Mouse (Mus musculus) kidney, embryonic 15.5 days (tissue): ENCODE results near the gene Egfem1. TPM values are rescaled to one million over a fixed set of nuclear protein-coding genes. Genes with fewer than 3 reads are reported as not detected.

ENCODE experiments used
- ATAC-seq: fragments of 200-750 bp; cut with Nextera tagmentation; replicated peaks from 2 replicates; pipeline ENCODE4 v1.8.0; 2017; ENCODE audit warnings: moderate TSS enrichment; ENCODE audit not compliant: low FRiP score
- H3K27ac ChIP-seq: fragments of 300-500 bp; sonication (generic); 2 replicates; pipeline ENCODE4 v1.5.1; 2015; ENCODE audit warnings: mild to moderate bottlenecking, inconsistent platforms
- H3K27me3 ChIP-seq: fragments of 300-500 bp; sonication (generic); 2 replicates; pipeline ENCODE4 v1.6.1; 2015; ENCODE audit warnings: inconsistent platforms
- H3K36me3 ChIP-seq: fragments of 300-500 bp; sonication (generic); 2 replicates; pipeline ENCODE4 v1.6.1; 2015; ENCODE audit warnings: inconsistent platforms
- H3K4me1 ChIP-seq: fragments of 300-500 bp; sonication (generic); 2 replicates; pipeline ENCODE4 v1.6.1; 2015; ENCODE audit warnings: inconsistent platforms
- H3K4me2 ChIP-seq: fragments of 300-500 bp; sonication (generic); 2 replicates; pipeline ENCODE4 v1.6.1; 2015; ENCODE audit warnings: moderate library complexity, mild to moderate bottlenecking, inconsistent platforms
- H3K4me3 ChIP-seq: fragments of 300-500 bp; sonication (generic); replicated peaks from 2 replicates; pipeline ENCODE4 v1.5.1; 2015; ENCODE audit warnings: mild to moderate bottlenecking, inconsistent platforms
- H3K9ac ChIP-seq: fragments of 300-500 bp; sonication (generic); 2 replicates; pipeline ENCODE4 v1.6.1; 2015; ENCODE audit warnings: mild to moderate bottlenecking, inconsistent platforms
- H3K9me3 ChIP-seq: fragments of 300-500 bp; sonication (generic); replicated peaks from 2 replicates; pipeline ENCODE4 v1.6.1; 2016; ENCODE audit warnings: inconsistent platforms
- whole genome bisulfite sequencing: fragments of 180-500 bp; shearing (Covaris S2); methylation state at CpG from one replicate; pipeline ENCODE4 v1.1.7; 2015; ENCODE audit warnings: mixed read lengths; 5-methylcytosine and 5-hydroxymethylcytosine counted together
- polyA plus RNA-seq: library from polyadenylated mRNA; unstranded; fragments of >200 nt; fragmentation: Nextera tagmentation; extraction: Ambion mirVana; gene quantifications from 2 replicates; pipeline ENCODE4 v1.2.1, GENCODE M21; 2015

Gene Egfem1
- polyA plus RNA-seq, 1 experiment from 2014 or later = 1.4 TPM

- 32% methylated on average over 1 of the region's 1 CpGs for WGBS
- no peak overlapping the region for H3K4me3 ChIP-seq
- no peak for ATAC-seq
- no peak overlapping the region for H3K4me2 ChIP-seq
- H3K9ac ChIP-seq = no peak overlapping the region
- H3K27me3 ChIP-seq = no peaks in the 10 kb centered on the region
- H3K36me3 ChIP-seq = no peaks in the 10 kb centered on the region
- H3K4me1 ChIP-seq = no peaks in the 10 kb centered on the region
- no peak overlapping the region for H3K27ac ChIP-seq
- H3K9me3 ChIP-seq = no peaks in the 10 kb centered on the region
Observed at GRCm38 (mm10) chr3:29539902-29540301, 458.1 kb downstream of the Egfem1 start.

- Histone ChIP-seq H3K27me3 (no peaks in the 10 kb centered on the region), H3K27ac (no peak overlapping the region), H3K9ac (no peak overlapping the region), H3K4me1 (no peaks in the 10 kb centered on the region), H3K4me3 (no peak overlapping the region), H3K4me2 (no peak overlapping the region), H3K9me3 (no peaks in the 10 kb centered on the region), H3K36me3 (no peaks in the 10 kb centered on the region)
- 40% methylated on average over 1 of the region's 1 CpGs for WGBS
- no peak for ATAC-seq
Observed at GRCm38 (mm10) chr3:29541477-29542079, 459.8 kb downstream of the Egfem1 start.

- 68% methylated on average over 1 of the region's 1 CpGs for WGBS
Observed at GRCm38 (mm10) chr3:29544056-29544455, 462.2 kb downstream of the Egfem1 start.

GRCm38 (mm10) chr3:29563171-29563570 is 481.3 kb downstream of the Egfem1 start:
- H3K36me3 ChIP-seq = no peaks in the 10 kb centered on the region
- no peaks in the 10 kb centered on the region for H3K9me3 ChIP-seq
- 94% methylated on average over 1 of the region's 1 CpGs for WGBS
- H3K4me2 ChIP-seq = no peak overlapping the region
- no peaks in the 10 kb centered on the region for H3K4me1 ChIP-seq
- no peak overlapping the region for H3K4me3 ChIP-seq
- no peak overlapping the region for H3K27ac ChIP-seq
- no peaks in the 10 kb centered on the region for H3K27me3 ChIP-seq
- H3K9ac ChIP-seq = no peak overlapping the region
- no peak for ATAC-seq

More at GRCm38 (mm10) chr3:29544056-29544455, 462.2 kb downstream of the Egfem1 start:
- no peaks in the 10 kb centered on the region for H3K36me3 ChIP-seq
- no peaks in the 10 kb centered on the region for H3K9me3 ChIP-seq
- ATAC-seq = no peak
- no peak overlapping the region for H3K4me2 ChIP-seq
- no peaks in the 10 kb centered on the region for H3K4me1 ChIP-seq
- no peak overlapping the region for H3K9ac ChIP-seq
- no peak overlapping the region for H3K4me3 ChIP-seq
- no peaks in the 10 kb centered on the region for H3K27me3 ChIP-seq
- H3K27ac ChIP-seq = no peak overlapping the region

GRCm38 (mm10) chr3:29578055-29578860 is 496.4 kb downstream of the Egfem1 start:
- Histone ChIP-seq H3K27me3 (no peaks in the 10 kb centered on the region), H3K4me3 (no peak overlapping the region), H3K9me3 (no peaks in the 10 kb centered on the region), H3K27ac (no peak overlapping the region), H3K36me3 (no peaks in the 10 kb centered on the region), H3K4me2 (no peak overlapping the region), H3K4me1 (no peaks in the 10 kb centered on the region), H3K9ac (no peak overlapping the region)
- ATAC-seq = no peak
- WGBS = 78% methylated on average over 5 of the region's 5 CpGs

- 73% methylated on average over 8 of the region's 8 CpGs for WGBS
Observed at GRCm38 (mm10) chr3:29582749-29583148, 500.9 kb downstream of the Egfem1 start.

GRCm38 (mm10) chr3:29602140-29602539 is 520.3 kb downstream of the Egfem1 start:
- no peak overlapping the region for H3K4me2 ChIP-seq
- WGBS = 74% methylated on average over 7 of the region's 7 CpGs
- peak overlapping the region; percentile 37; the same call in 1 of the 2 replicates for H3K27ac ChIP-seq
- no peak overlapping the region for H3K9ac ChIP-seq
- H3K4me1 ChIP-seq = no peaks in the 10 kb centered on the region
- H3K9me3 ChIP-seq = no peaks in the 10 kb centered on the region
- no peaks in the 10 kb centered on the region for H3K36me3 ChIP-seq
- no peaks in the 10 kb centered on the region for H3K27me3 ChIP-seq
- ATAC-seq = peak; percentile 43; the same call in 1 of the 2 replicates
- no peak overlapping the region for H3K4me3 ChIP-seq

More at GRCm38 (mm10) chr3:29582749-29583148, 500.9 kb downstream of the Egfem1 start:
- ATAC-seq = no peak
- H3K27ac ChIP-seq = no peak overlapping the region
- no peaks in the 10 kb centered on the region for H3K4me1 ChIP-seq
- no peaks in the 10 kb centered on the region for H3K27me3 ChIP-seq
- no peak overlapping the region for H3K4me3 ChIP-seq
- no peaks in the 10 kb centered on the region for H3K9me3 ChIP-seq
- no peak overlapping the region for H3K4me2 ChIP-seq
- H3K9ac ChIP-seq = no peak overlapping the region
- no peaks in the 10 kb centered on the region for H3K36me3 ChIP-seq

- Histone ChIP-seq H3K4me3 (no peak overlapping the region), H3K27ac (no peak overlapping the region), H3K27me3 (no peaks in the 10 kb centered on the region), H3K4me2 (no peak overlapping the region), H3K36me3 (no peaks in the 10 kb centered on the region), H3K9ac (no peak overlapping the region), H3K9me3 (no peaks in the 10 kb centered on the region), H3K4me1 (no peaks in the 10 kb centered on the region)
- no peak for ATAC-seq
- WGBS = 67% methylated on average over 3 of the region's 3 CpGs
Observed at GRCm38 (mm10) chr3:29608713-29609112, 526.9 kb downstream of the Egfem1 start.

GRCm38 (mm10) chr3:29609174-29609573 is 527.4 kb downstream of the Egfem1 start:
- WGBS = 81% methylated on average over 2 of the region's 2 CpGs
- H3K4me2 ChIP-seq = no peak overlapping the region
- ATAC-seq = no peak

GRCm38 (mm10) chr3:29619586-29619985 is 537.8 kb downstream of the Egfem1 start:
- no peaks in the 10 kb centered on the region for H3K36me3 ChIP-seq
- H3K9ac ChIP-seq = no peak overlapping the region
- H3K9me3 ChIP-seq = no peaks in the 10 kb centered on the region
- H3K27ac ChIP-seq = no peak overlapping the region
- no peak overlapping the region for H3K4me3 ChIP-seq
- no peaks in the 10 kb centered on the region for H3K4me1 ChIP-seq
- H3K4me2 ChIP-seq = no peak overlapping the region
- 93% methylated on average over 1 of the region's 1 CpGs for WGBS
- ATAC-seq = no peak
- no peaks in the 10 kb centered on the region for H3K27me3 ChIP-seq

More at GRCm38 (mm10) chr3:29609174-29609573, 527.4 kb downstream of the Egfem1 start:
- Histone ChIP-seq H3K4me3 (no peak overlapping the region), H3K4me1 (no peaks in the 10 kb centered on the region), H3K27me3 (no peaks in the 10 kb centered on the region), H3K9ac (no peak overlapping the region), H3K27ac (no peak overlapping the region), H3K9me3 (no peaks in the 10 kb centered on the region), H3K36me3 (no peaks in the 10 kb centered on the region)

- no peaks in the 10 kb centered on the region for H3K27me3 ChIP-seq
- no peak overlapping the region for H3K27ac ChIP-seq
- WGBS = 75% methylated on average over 2 of the region's 2 CpGs
- ATAC-seq = no peak
- H3K36me3 ChIP-seq = no peaks in the 10 kb centered on the region
- no peaks in the 10 kb centered on the region for H3K9me3 ChIP-seq
- H3K4me1 ChIP-seq = no peaks in the 10 kb centered on the region
- H3K4me3 ChIP-seq = no peak overlapping the region
- no peak overlapping the region for H3K4me2 ChIP-seq
- H3K9ac ChIP-seq = no peak overlapping the region
Observed at GRCm38 (mm10) chr3:29639819-29640218, 558.0 kb downstream of the Egfem1 start.

GRCm38 (mm10) chr3:29666796-29667195 is 585.0 kb downstream of the Egfem1 start:
- no peaks in the 10 kb centered on the region for H3K27me3 ChIP-seq
- H3K9me3 ChIP-seq = no peaks in the 10 kb centered on the region
- no peaks in the 10 kb centered on the region for H3K36me3 ChIP-seq
- H3K4me3 ChIP-seq = no peak overlapping the region
- no peak for ATAC-seq
- H3K27ac ChIP-seq = no peak overlapping the region
- H3K9ac ChIP-seq = no peak overlapping the region
- WGBS = 88% methylated on average over 2 of the region's 2 CpGs
- H3K4me2 ChIP-seq = no peak overlapping the region
- no peaks in the 10 kb centered on the region for H3K4me1 ChIP-seq
